Mouse (Mus musculus): ENCODE data around the gene Castor2.

DNA sequence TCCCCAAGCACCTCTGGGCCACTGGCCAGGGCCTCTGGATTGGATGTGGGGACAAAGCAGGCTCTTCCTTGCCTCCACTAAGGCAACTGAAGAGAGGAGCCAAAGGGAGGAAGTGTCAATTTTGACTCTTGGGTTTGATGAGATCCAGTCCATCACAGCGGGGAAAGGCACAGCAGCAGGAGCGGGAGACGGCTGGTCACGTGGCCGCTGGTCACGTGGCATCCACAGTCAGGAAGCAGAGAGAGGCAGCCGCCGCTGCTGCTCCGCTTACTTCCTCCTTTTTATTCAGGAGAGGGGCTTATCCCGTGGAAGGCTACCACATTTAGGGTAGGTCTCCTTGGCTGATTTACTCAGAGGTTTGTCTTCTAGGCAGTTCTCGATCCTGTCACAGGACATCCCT is 42.9 kb downstream of the Castor2 start:
- TF ChIP-seq CTCF (IDR thresholded peaks at IDR 0.05; ENCODE audit: low read depth), result no peak
- no peak for TF ChIP-seq EP300 (IDR thresholded peaks at IDR 0.05; ENCODE audit: low read depth)

Data from heart, postnatal 0 days (tissue).